Mouse (Mus musculus) kidney, embryonic 14.5 days (tissue): ENCODE data around the gene Mpdu1. TPM values are rescaled to one million over a fixed set of nuclear protein-coding genes. Genes with fewer than 3 reads are reported as not detected.
"Not testable (repeated sequence)": the region's sequence is repeated elsewhere in the genome, so short reads cannot be mapped to it uniquely, and the experiment has no call there.

Source experiments
- ATAC-seq: fragments of 200-750 bp; cut with Nextera tagmentation; 2 replicates; pipeline ENCODE4 v1.8.0; 2017; ENCODE audit warnings: moderate number of reproducible peaks, mild to moderate bottlenecking, moderate TSS enrichment, moderate library complexity; ENCODE audit not compliant: low FRiP score, low TSS enrichment
- H3K27ac ChIP-seq: fragments of 300-500 bp; sonication (generic); 2 replicates; pipeline ENCODE4 v1.5.1; 2014; ENCODE audit warnings: low read depth, mild to moderate bottlenecking, low read length, moderate library complexity, mixed read lengths
- H3K27me3 ChIP-seq: fragments of 300-500 bp; sonication (generic); 2 replicates; pipeline ENCODE4 v1.6.1; 2014; ENCODE audit warnings: mild to moderate bottlenecking, low read length; ENCODE audit not compliant: control insufficient read depth, insufficient read depth
- H3K36me3 ChIP-seq: fragments of 300-500 bp; sonication (generic); 2 replicates; pipeline ENCODE4 v1.6.1; 2014; ENCODE audit warnings: low read length, mixed read lengths; ENCODE audit not compliant: control insufficient read depth, insufficient read depth
- H3K4me1 ChIP-seq: fragments of 300-500 bp; sonication (generic); 2 replicates; pipeline ENCODE4 v1.6.1; 2014; ENCODE audit warnings: low read length, mixed read lengths; ENCODE audit not compliant: control insufficient read depth, insufficient read depth
- H3K4me2 ChIP-seq: fragments of 300-500 bp; sonication (generic); replicated peaks from 2 replicates; pipeline ENCODE4 v1.6.1; 2014; ENCODE audit warnings: low read depth, mild to moderate bottlenecking, low read length
- H3K4me3 ChIP-seq: fragments of 300-500 bp; sonication (generic); 2 replicates; pipeline ENCODE4 v1.5.1; 2014; ENCODE audit warnings: mild to moderate bottlenecking, low read length
- H3K9ac ChIP-seq: fragments of 300-500 bp; sonication (generic); 2 replicates; pipeline ENCODE4 v1.6.1; 2014; ENCODE audit warnings: low read depth, mild to moderate bottlenecking, low read length, moderate library complexity
- H3K9me3 ChIP-seq: fragments of 300-500 bp; sonication (generic); 2 replicates; pipeline ENCODE4 v1.6.1; 2016; ENCODE audit warnings: low read length; ENCODE audit not compliant: control insufficient read depth
- WGBS: fragments of 180-500 bp; shearing (Covaris S2); extraction: QIAGEN DNeasy Blood & Tissue Kit; methylation state at CpG from one replicate; pipeline ENCODE4 v1.1.7; 2014; 5-methylcytosine and 5-hydroxymethylcytosine counted together
- polyA plus RNA-seq: library from polyadenylated mRNA; unstranded; fragments of >200 nt; fragmentation: Nextera tagmentation; extraction: Ambion mirVana; gene quantifications from 2 replicates; pipeline ENCODE4 v1.2.1, GENCODE M21; 2014

Gene Mpdu1
- polyA plus RNA-seq, 1 experiment from 2014 or later: 42.3 TPM

DNA sequence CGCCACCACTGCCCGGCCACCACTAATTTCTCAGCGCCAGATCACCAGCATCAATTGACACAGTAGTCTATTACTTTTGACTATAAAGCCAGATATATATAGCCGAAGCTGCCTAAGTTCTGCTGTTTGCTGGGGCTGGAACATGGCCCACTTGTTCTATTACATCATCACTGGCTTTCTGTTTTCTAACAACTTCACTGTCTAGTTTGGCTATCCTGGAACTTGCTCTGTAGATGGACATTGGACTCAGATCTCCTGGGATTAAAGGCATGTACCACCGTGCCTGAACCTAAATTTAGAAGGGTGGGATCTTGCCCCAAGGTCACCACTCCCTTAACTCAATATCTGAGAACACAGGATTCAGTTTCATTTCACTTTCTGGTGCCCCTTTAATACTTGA lies 16.6 kb downstream of the Mpdu1 start:
- Histone ChIP-seq H3K27ac (no peak overlapping the region), H3K4me1 (no peaks in the 10 kb centered on the region), H3K9me3 (no peaks in the 10 kb centered on the region), H3K4me2 (no peak overlapping the region), H3K4me3 (no peak overlapping the region), H3K36me3 (peaks cover 90% of the 10 kb centered on the region), H3K9ac (no peak overlapping the region), H3K27me3 (no peaks in the 10 kb centered on the region)
- ATAC-seq: no peak
- WGBS: 92% methylated on average over 5 of the region's 5 CpGs

DNA sequence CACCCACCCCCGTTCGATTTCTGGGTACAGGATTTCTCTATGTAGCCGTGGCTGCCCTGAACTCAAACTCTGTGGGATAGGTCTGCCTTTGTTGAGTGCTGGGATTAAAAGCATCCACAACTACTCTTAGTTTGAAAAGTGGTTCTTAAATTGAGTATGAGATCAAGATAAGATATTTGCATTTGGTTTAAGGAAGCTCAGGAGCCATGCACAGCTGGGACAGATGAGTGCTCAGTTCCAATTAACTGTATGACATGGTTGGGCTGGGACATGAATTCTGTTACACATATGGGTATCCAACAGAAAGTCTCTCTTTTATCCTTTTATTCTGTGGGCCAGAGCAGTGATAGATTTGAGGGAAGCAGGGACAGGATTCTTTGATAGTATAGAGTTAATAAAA lies 27.0 kb downstream of the Mpdu1 start:
- Histone ChIP-seq H3K9ac (0 out of 2 replicates have a peak overlapping the region, but pooled peaks have one; percentile 42), H3K36me3 (peaks cover 33% of the 10 kb centered on the region)
- ATAC-seq: no peak

DNA sequence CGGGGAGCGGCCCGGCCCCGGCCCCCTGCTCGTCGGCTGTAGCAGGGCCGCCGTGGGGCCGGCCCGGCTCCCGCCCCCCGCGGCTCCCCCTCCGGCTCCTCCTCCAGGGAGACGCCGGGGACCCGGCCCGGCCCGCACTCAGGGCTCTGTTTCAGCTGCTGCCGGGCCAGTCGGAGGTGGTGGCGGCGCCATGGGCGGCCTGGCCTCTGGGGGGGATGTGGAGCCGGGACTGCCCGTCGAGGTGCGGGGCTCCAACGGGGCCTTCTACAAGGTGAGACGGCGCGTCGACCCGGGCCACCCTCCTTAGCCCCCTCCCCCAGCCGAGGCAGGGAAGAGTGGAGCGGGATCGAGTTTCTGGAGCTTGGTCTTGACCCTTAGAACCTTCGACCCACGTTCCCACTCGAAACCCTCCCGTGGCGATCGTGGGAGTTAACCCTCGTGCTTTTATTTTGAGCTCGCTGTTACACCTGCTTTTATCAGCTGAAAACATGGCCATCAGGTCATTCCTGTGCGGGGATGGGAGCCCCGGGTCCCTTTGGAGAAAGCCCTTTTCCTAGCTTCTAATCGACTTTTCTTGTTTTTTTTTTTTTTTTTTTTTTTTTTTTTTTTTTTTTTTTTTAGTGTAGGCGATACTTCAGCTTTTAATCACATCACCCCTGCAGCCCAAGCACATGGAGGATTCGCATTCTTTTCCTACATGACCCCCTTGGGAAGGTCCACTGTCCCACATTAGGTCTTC lies 29.1 kb downstream of the Mpdu1 start:
- no peaks in the 10 kb centered on the region for H3K27me3 ChIP-seq
- peak overlapping the region; percentile 64 for H3K4me2 ChIP-seq
- ATAC-seq: peak; percentile 68
- peaks cover 16% of the 10 kb centered on the region; the same call in 1 of the 2 replicates for H3K36me3 ChIP-seq
- peaks cover 21% of the 10 kb centered on the region for H3K4me1 ChIP-seq
- H3K4me3 ChIP-seq: peak overlapping the region; percentile 96
- under 1% methylated on average over 35 of the region's 50 CpGs for WGBS
- no peaks in the 10 kb centered on the region for H3K9me3 ChIP-seq
- H3K27ac ChIP-seq: peak overlapping the region; percentile 97
- peak overlapping the region; percentile 97 for H3K9ac ChIP-seq

More for the DNA sequence above, 27.0 kb downstream of the Mpdu1 start:
- Histone ChIP-seq H3K27ac (no peak overlapping the region), H3K4me2 (peak overlapping the region; percentile 4; the same call in 1 of the 2 replicates), H3K4me3 (no peak overlapping the region), H3K4me1 (peaks cover 21% of the 10 kb centered on the region), H3K27me3 (no peaks in the 10 kb centered on the region), H3K9me3 (no peaks in the 10 kb centered on the region)
- 78% methylated on average over 3 of the region's 3 CpGs for WGBS

DNA sequence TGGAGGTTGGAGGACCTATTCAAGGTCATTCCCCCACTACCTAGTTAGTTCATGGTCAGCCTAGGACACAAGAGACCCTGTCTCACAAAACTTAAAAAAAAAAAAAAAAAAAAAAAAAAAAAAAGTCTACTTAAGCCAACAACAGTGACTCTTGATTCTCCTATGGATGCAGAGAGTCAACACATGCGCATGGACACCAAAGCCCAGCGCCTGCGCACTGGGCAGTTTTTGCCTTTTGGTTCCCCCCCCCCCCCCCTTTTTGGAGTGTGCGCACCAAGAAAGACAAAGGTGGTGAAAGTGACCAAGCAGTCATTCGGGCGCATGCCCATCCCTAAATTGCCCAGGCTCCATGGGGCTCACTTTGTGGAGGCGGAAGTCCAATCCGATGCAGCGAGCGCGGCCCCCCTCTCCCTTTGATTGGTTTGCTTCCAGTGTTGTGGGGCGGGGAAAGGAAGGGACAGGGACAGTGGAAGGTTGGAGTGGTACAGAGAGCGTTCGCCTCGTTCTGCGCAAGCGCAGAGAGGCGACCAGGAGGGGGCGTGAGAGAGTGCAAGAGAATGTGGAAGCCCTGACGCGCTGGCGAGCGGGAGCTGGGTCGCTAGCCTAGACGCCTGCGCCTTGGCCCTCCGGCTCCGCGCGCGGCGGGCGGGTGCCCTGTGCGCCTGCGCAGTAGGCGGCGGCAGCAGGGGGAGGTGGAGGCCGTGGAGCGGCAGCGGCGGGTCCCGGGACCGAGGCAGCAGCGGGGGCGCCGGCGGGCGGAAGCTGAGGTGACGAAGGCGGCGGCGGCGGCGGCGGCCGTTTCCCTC lies 30.0 kb downstream of the Mpdu1 start, which contains the start of gene Fxr2:
Gene Fxr2, plus strand, starts transcription at position 707 of the 806 bp plus-strand sequence.
- peak within 1 kb of the TSS; percentile 64 for H3K4me2 ChIP-seq
- H3K9ac ChIP-seq: peak within 1 kb of the TSS; percentile 97
- under 1% methylated on average over 38 of the region's 56 CpGs for WGBS
- peak; percentile 98 for ATAC-seq
- H3K27ac ChIP-seq: peak within 1 kb of the TSS; percentile 97
- no peaks in the 10 kb centered on the region for H3K27me3 ChIP-seq
- H3K4me3 ChIP-seq: peak within 1 kb of the TSS; percentile 96
- H3K36me3 ChIP-seq: peaks cover 9% of the 10 kb centered on the region; the same call in 1 of the 2 replicates
- H3K9me3 ChIP-seq: no peaks in the 10 kb centered on the region
- peaks cover 21% of the 10 kb centered on the region for H3K4me1 ChIP-seq

DNA sequence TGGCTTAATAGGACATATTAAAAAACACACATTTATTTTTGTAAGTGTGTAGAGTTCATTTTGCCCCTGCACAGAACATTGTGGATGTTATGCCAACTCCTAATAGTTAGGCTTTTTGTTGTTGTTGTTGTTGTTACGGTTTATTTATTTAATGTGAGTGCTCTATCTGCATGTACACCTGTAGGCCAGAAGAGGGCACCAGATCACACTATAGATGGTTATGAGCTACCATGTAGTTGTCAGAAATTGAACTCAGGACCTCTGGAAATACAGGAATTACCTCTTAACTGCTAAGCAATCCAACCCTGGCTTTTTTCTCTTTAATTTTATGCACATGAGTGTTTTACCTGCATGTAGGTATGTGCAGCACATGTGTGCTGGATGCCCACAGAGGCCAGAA lies 32.6 kb downstream of the Mpdu1 start:
- H3K36me3 ChIP-seq: peaks cover 2% of the 10 kb centered on the region; the same call in 1 of the 2 replicates

DNA sequence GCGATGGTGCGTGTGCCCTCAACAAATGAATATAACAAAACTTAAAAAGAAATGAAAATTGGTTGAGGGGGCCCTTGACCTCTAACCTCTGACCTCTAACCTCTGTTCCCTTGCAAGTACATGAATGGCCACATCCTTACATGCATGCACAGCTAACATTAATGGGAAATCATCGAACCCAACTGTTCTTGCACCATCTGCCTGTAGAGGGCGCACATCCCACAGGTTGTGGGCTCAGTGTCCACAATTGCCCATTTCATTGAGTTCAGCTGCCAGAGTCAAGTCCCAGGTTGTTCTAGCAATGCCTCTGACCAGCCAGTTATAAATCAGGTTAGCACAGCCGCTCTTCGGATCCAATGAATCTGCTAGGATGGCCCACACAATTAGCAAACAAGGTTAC lies 34.2 kb downstream of the Mpdu1 start:
- no peaks in the 10 kb centered on the region for H3K4me1 ChIP-seq
- H3K9me3 ChIP-seq: no peaks in the 10 kb centered on the region
- no peaks in the 10 kb centered on the region for H3K27me3 ChIP-seq
- H3K4me2 ChIP-seq: no peak overlapping the region
- no peak overlapping the region for H3K27ac ChIP-seq
- H3K9ac ChIP-seq: no peak overlapping the region
- 34% methylated on average over 6 of the region's 6 CpGs for WGBS
- no peaks in the 10 kb centered on the region for H3K36me3 ChIP-seq
- no peak overlapping the region for H3K4me3 ChIP-seq
- no peak for ATAC-seq

More for the DNA sequence above, 32.6 kb downstream of the Mpdu1 start:
- 74% methylated on average over 1 of the region's 1 CpGs for WGBS
- Histone ChIP-seq H3K4me2 (no peak overlapping the region), H3K9me3 (no peaks in the 10 kb centered on the region), H3K4me1 (peaks cover 11% of the 10 kb centered on the region), H3K27me3 (no peaks in the 10 kb centered on the region), H3K4me3 (no peak overlapping the region), H3K27ac (no peak overlapping the region), H3K9ac (no peak overlapping the region)
- ATAC-seq: no peak

GRCm38 (mm10) chr11:69624339-69624738 lies 38.1 kb downstream of the Mpdu1 start:
- H3K9ac ChIP-seq, H3K4me2 ChIP-seq, H3K4me3 ChIP-seq, H3K27me3 ChIP-seq, H3K27ac ChIP-seq, ATAC-seq, H3K36me3 ChIP-seq, H3K4me1 ChIP-seq, H3K9me3 ChIP-seq: not testable (repeated sequence)
- 85% methylated on average over 2 of the region's 2 CpGs for WGBS

- Histone ChIP-seq H3K4me3 (peak overlapping the region; percentile 51), H3K4me2 (peak overlapping the region; percentile 71), H3K27ac (no peak overlapping the region), H3K9ac (peak overlapping the region; percentile 67; the same call in 1 of the 2 replicates), H3K27me3 (no peaks in the 10 kb centered on the region), H3K4me1 (no peaks in the 10 kb centered on the region; the same call in 1 of the 2 replicates), H3K9me3 (no peaks in the 10 kb centered on the region), H3K36me3 (no peaks in the 10 kb centered on the region)
- WGBS: 58% methylated on average over 4 of the region's 4 CpGs
- ATAC-seq: no peak
Measured at GRCm38 (mm10) chr11:69623006-69623405, 39.4 kb downstream of the Mpdu1 start.
